Mouse (Mus musculus) stomach, postnatal 0 days (tissue): ENCODE measurements around the gene Npy4r. TPM values are rescaled to one million over a fixed set of nuclear protein-coding genes. Genes with fewer than 3 reads are reported as not detected.

Source experiments
- ATAC-seq: fragments of 200-750 bp; cut with Nextera tagmentation; 2 replicates; pipeline ENCODE4 v1.8.0; 2017; ENCODE audit not compliant: low FRiP score, low TSS enrichment
- DNase-seq: peaks from one replicate; pipeline ENCODE4 v3.0.0-alpha.2; 2016; ENCODE audit warnings: low spot score
- H3K27ac ChIP-seq: fragments of 300-500 bp; sonication (generic); replicated peaks from 2 replicates; pipeline ENCODE4 v1.5.1; 2014; ENCODE audit warnings: mild to moderate bottlenecking, control low read depth
- H3K27me3 ChIP-seq: fragments of 300-500 bp; sonication (generic); 2 replicates; pipeline ENCODE4 v1.6.1; 2014; ENCODE audit warnings: low read length; ENCODE audit not compliant: control insufficient read depth, insufficient read depth
- H3K36me3 ChIP-seq: fragments of 300-500 bp; sonication (generic); 2 replicates; pipeline ENCODE4 v1.6.1; 2014; ENCODE audit warnings: low read length, mixed read lengths; ENCODE audit not compliant: control insufficient read depth, insufficient read depth
- H3K4me1 ChIP-seq: fragments of 300-500 bp; sonication (generic); replicated peaks from 2 replicates; pipeline ENCODE4 v1.6.1; 2014; ENCODE audit warnings: antibody characterized with exemption; ENCODE audit not compliant: control insufficient read depth, insufficient read depth
- H3K4me2 ChIP-seq: fragments of 300-500 bp; sonication (generic); replicated peaks from 2 replicates; pipeline ENCODE4 v1.6.1; 2014; ENCODE audit warnings: low read depth, mild to moderate bottlenecking, control low read depth, moderate library complexity
- H3K4me3 ChIP-seq: fragments of 300-500 bp; sonication (generic); 2 replicates; pipeline ENCODE4 v1.5.1; 2014; ENCODE audit warnings: low read depth, low read length, control low read depth
- H3K9ac ChIP-seq: fragments of 300-500 bp; sonication (generic); 2 replicates; pipeline ENCODE4 v1.6.1; 2014; ENCODE audit warnings: mild to moderate bottlenecking, low read length, control low read depth, mixed read lengths
- H3K9me3 ChIP-seq: fragments of 300-500 bp; sonication (generic); 2 replicates; pipeline ENCODE4 v1.6.1; 2016; ENCODE audit warnings: low read length; ENCODE audit not compliant: control insufficient read depth
- CTCF ChIP-seq: IDR thresholded peaks from 2 replicates; pipeline ENCODE4 v1.5.1; 2016; ENCODE audit warnings: antibody characterized with exemption, low read depth, mild to moderate bottlenecking, moderate library complexity
- EP300 ChIP-seq: optimal IDR thresholded peaks from 2 replicates; pipeline ENCODE3; 2016; ENCODE audit warnings: antibody characterized with exemption
- WGBS: fragments of 180-500 bp; shearing (Covaris S2); extraction: QIAGEN DNeasy Blood & Tissue Kit; methylation state at CpG from one replicate; pipeline ENCODE4 v1.1.7; 2014; 5-methylcytosine and 5-hydroxymethylcytosine counted together
- polyA plus RNA-seq: library from polyadenylated mRNA; unstranded; fragments of >200 nt; fragmentation: Nextera tagmentation; extraction: Ambion mirVana; gene quantifications from 2 replicates; pipeline ENCODE4 v1.2.1, GENCODE M21; 2015

Npy4r gene
- polyA plus RNA-seq, 1 experiment from 2014 or later = 0.22 TPM

GRCm38 (mm10) chr14:34190361-34190760 lies 38.1 kb upstream of the Npy4r start:
- DNase-seq = no peak
- no peaks in the 10 kb centered on the region for H3K27me3 ChIP-seq
- H3K4me1 ChIP-seq = no peaks in the 10 kb centered on the region
- no peak overlapping the region for H3K9ac ChIP-seq
- H3K36me3 ChIP-seq = no peaks in the 10 kb centered on the region
- 70% methylated on average over 7 of the region's 7 CpGs for WGBS
- no peak overlapping the region for H3K4me2 ChIP-seq
- H3K4me3 ChIP-seq = no peak overlapping the region
- no peak overlapping the region for H3K27ac ChIP-seq
- no peaks in the 10 kb centered on the region for H3K9me3 ChIP-seq
- no peak for TF ChIP-seq EP300
- no peak for TF ChIP-seq CTCF
- ATAC-seq = no peak

GRCm38 (mm10) chr14:34188629-34189028 lies 36.3 kb upstream of the Npy4r start:
- DNase-seq (peak; percentile 76), ATAC-seq (peak; percentile 44; the same call in 1 of the 2 replicates)
- no peak overlapping the region for H3K4me3 ChIP-seq
- H3K9me3 ChIP-seq = no peaks in the 10 kb centered on the region
- no peak overlapping the region for H3K27ac ChIP-seq
- H3K4me2 ChIP-seq = no peak overlapping the region
- H3K27me3 ChIP-seq = no peaks in the 10 kb centered on the region
- TF ChIP-seq EP300 = no peak
- peak; percentile 82 for TF ChIP-seq CTCF
- no peak overlapping the region for H3K9ac ChIP-seq
- H3K36me3 ChIP-seq = no peaks in the 10 kb centered on the region
- WGBS = 64% methylated on average over 5 of the region's 5 CpGs
- no peaks in the 10 kb centered on the region for H3K4me1 ChIP-seq

GRCm38 (mm10) chr14:34183101-34183500 lies 30.8 kb upstream of the Npy4r start:
- 97% methylated on average over 1 of the region's 1 CpGs for WGBS
- Histone ChIP-seq H3K9me3 (0 out of 2 replicates have a peak, but pooled peaks cover 3% of the 10 kb centered on the region), H3K27me3 (no peaks in the 10 kb centered on the region), H3K9ac (no peak overlapping the region), H3K36me3 (no peaks in the 10 kb centered on the region), H3K4me1 (no peaks in the 10 kb centered on the region), H3K4me3 (no peak overlapping the region), H3K4me2 (no peak overlapping the region), H3K27ac (no peak overlapping the region)
- no peak for ATAC-seq
- TF ChIP-seq EP300 (no peak), CTCF (no peak)
- DNase-seq = no peak

- Histone ChIP-seq H3K4me1 (no peaks in the 10 kb centered on the region), H3K9ac (no peak overlapping the region), H3K27ac (no peak overlapping the region), H3K9me3 (0 out of 2 replicates have a peak, but pooled peaks cover 3% of the 10 kb centered on the region), H3K27me3 (no peaks in the 10 kb centered on the region), H3K36me3 (no peaks in the 10 kb centered on the region), H3K4me3 (no peak overlapping the region), H3K4me2 (no peak overlapping the region)
- 71% methylated on average over 3 of the region's 3 CpGs for WGBS
- TF ChIP-seq EP300 (no peak), CTCF (no peak)
- ATAC-seq = no peak
- no peak for DNase-seq
These were observed 27.1 kb upstream of the Npy4r start for GRCm38 (mm10) chr14:34179351-34179750.

GRCm38 (mm10) chr14:34171107-34171506 lies 18.8 kb upstream of the Npy4r start:
- Histone ChIP-seq H3K4me2 (no peak overlapping the region), H3K4me1 (no peaks in the 10 kb centered on the region), H3K4me3 (no peak overlapping the region), H3K27me3 (no peaks in the 10 kb centered on the region), H3K9ac (no peak overlapping the region), H3K9me3 (no peaks in the 10 kb centered on the region), H3K27ac (no peak overlapping the region), H3K36me3 (no peaks in the 10 kb centered on the region)
- WGBS = 81% methylated on average over 3 of the region's 3 CpGs
- TF ChIP-seq EP300 (no peak), CTCF (no peak)
- ATAC-seq = no peak
- DNase-seq = no peak

GRCm38 (mm10) chr14:34155752-34156151 lies 3.5 kb upstream of the Npy4r start:
- Histone ChIP-seq H3K9ac (no peak overlapping the region), H3K4me3 (no peak overlapping the region), H3K27ac (no peak overlapping the region), H3K36me3 (no peaks in the 10 kb centered on the region), H3K9me3 (no peaks in the 10 kb centered on the region), H3K4me1 (no peaks in the 10 kb centered on the region; the same call in 1 of the 2 replicates), H3K4me2 (no peak overlapping the region), H3K27me3 (0 out of 2 replicates have a peak, but pooled peaks cover 3% of the 10 kb centered on the region)
- 73% methylated on average over 12 of the region's 12 CpGs for WGBS
- TF ChIP-seq CTCF (no peak), EP300 (no peak)
- no peak for DNase-seq
- no peak for ATAC-seq
